Mouse (Mus musculus) heart, postnatal 25 days (tissue): ENCODE measurements around the gene Kif21a. TPM values are rescaled to one million over a fixed set of nuclear protein-coding genes. Genes with fewer than 3 reads are reported as not detected.

Experiments used
- DNase-seq: peaks from one replicate; pipeline ENCODE4 v3.0.0; 2022; ENCODE audit warnings: low spot score
- intact Hi-C: fragments of 180-260 bp; cut with DNase I; formaldehyde crosslinking; loops from one replicate; pipeline ENCODE4 v1.15.1; 2025
- total RNA-seq, 2 experiments: library from RNA; stranded (reverse); gene quantifications; 2 replicates each; pipeline ENCODE4 v1.2.3; 2021

The Kif21a gene
- total RNA-seq, 2 experiments from 2014 or later = 14.1 to 15.8 TPM

DNA sequence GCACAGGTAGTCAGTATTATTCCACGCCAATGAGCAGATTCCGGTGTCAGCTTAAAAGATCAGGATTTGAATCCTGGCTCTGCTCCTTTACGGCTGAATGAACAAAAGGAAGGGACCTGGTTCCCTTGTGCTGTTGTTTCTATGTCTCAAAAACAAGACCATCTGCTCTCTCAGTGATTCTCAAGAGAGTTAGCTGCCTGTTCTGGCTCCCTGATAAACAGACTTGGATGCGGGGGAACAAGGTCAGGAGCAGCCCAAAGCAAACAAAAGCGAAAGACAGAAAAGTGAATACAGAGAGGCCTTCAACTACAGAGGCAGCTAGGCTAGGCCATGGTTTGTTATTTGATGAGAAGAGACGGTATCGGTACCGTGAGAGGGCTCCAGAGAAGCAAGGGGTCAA is 27.5 kb downstream of the Kif21a start:
- DNase-seq = no peak
- intact Hi-C loops = no loop called here

DNA sequence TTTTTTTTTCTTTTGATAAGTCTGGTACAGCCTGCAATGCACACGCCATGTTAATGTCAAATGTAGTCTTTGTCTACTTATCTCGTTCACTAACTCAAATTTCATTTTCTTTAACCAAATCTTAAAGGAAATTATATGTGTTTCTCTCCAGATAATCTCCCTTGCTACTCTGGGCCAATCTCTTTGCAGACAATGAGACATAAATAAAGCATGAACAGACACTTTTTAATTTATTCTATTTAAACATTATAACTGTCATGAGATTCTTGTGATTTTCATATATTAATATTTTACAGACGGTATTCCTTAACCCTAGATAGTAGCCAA is 30.9 kb downstream of the Kif21a start:
- intact Hi-C loops = no loop called here
- DNase-seq = no peak

DNA sequence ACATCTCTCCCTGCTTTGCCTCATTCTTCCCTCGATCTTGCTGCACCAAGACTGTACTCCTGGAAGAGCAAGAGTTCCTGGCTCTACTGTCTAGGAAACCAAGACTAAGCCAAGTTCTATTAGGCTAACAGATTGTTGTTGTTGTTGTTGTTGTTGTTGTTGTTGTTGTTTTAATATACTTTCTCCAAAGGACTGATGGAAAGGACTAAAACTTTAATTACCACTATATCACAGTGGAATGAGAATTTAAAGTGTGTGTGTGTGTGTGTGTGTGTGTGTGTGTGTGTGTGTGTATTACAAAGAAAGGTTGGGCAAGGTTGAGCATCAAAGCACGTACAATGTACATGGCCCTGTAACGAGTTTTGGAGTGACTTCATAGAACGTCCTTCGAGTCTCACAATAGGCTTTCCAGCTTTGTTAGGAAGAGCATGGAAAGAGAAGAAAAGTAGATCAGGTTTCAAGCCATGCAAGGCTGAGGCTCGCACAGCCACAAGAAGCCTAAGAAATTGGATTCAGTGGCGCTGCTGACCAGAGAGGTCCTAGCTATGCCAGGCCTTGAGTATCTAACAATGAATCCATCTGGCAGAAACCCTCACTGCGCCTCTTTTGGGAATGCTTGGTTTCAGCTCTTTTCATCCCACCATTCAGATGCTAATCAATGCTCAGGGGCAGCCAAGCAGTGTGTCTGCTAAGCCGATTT is 31.4 kb downstream of the Kif21a start:
- intact Hi-C loops = no loop called here
- DNase-seq = no peak

DNA sequence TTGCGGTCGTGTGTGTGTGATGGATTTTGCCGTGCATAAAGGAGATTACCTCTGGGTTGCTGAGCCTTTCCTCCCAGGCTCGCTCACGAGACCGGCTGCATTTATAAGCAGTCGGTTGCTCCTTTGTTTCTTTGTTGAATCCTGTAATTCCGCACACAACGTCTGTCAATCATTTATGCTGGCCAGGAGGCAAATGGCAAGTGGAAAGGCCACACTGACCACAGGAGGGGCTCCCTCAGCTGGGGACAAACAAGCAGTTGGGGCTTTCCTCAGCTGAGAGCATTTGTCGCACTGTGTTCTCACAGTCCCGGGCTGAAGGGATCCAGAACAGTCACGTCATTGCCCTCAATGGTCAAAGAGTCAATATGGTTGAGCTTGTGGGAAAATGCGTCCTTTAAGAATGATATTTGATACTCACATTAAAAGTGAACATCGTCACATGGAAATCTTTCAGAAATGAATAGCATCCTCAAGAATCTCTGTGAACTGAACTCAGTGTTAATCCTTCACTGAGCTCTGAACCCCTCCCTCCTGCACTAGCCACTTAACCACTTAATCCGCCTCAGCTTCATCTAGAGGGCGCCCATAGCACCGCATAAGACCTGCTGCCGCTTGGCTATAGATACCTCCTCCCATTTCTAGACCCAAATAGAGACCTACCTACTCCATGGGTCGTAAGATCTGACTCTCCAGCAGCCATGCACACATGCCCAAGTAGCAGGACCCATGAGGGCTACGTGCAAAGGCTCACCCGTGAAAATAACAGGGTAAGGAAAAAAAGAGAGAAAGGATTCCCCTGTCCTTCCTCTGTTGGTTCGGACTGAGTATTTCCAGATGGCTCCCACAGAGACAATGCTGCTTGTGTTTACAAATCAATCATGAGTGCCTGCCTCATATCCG is 32.2 kb downstream of the Kif21a start:
- intact Hi-C loops = no loop called here
- DNase-seq = no peak

DNA sequence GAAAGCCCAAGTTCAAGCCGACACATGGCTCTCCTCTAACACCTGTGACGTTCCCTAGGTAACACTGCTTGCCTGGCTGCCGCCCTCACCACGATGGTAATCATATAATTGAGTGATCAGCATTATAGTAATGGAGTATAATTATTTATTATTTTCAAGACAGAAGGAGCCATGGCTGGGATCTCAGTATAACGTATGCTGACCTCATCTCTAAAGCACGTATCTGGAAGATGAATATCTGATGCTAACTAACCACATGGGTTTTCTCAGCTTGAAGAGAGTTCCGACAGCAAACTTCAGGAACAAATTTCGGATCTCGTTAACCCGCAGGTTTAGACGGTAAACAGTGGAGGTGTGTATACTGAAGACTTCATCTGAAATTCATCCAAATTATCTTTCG is 33.4 kb downstream of the Kif21a start:
- intact Hi-C loops = no loop called here
- DNase-seq = no peak

DNA sequence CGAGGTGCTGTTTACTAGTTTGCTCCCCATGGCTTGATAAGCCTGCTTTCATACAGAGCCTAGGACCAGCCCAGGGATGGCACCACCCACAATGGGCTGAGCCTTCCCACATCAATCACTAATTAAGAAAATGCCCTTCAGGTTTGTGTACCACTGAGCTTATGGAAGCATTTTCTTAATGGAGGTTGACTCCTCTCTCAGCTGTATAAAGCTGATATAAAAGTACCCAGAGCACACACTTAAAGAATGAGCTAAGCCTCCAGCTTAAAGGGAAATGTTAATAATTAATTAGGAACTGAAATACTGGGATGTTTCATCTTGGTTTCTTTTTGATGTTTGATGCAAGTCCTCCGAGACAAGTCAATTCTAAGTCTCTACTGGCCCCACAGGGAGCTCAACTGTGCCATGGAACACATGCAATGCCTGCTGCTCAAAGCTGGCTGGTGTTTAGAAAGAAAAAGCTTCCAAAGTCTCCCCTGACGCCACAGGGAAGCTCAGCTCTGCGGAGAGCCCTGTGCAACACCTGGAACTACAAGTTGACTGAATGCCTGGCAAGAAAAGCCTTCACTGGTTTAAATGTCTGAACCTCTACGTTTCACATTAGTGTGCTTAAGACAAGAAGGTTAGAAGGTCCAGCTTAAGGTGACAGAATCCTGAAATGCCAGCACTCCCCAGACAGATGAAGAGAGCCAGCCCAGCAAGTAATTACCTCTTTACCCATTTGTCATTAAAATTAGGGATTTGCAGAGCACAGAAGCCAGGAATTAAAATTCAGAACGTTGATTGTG is 36.8 kb downstream of the Kif21a start:
- intact Hi-C loops = no loop called here
- no peak for DNase-seq

DNA sequence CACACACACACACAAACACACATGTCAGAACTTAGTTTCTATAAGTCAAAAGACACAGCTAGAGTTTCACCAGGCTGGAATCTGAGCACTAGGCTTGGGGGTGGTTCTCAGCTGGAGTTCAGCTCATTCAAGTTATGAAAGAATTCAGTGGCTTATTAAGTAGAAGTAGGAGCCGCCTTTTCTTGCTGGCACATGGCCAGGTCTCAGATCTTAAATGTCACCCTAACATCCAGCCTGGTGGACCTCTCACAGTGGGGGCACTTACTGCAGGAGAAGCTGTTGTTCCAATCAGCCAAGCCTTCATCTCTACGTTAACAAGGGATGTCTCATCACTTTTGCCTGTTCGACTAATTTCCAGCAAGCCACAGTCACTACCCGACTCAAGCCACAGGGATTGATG is 39.5 kb downstream of the Kif21a start:
- DNase-seq = no peak
- intact Hi-C loops = no loop called here

DNA sequence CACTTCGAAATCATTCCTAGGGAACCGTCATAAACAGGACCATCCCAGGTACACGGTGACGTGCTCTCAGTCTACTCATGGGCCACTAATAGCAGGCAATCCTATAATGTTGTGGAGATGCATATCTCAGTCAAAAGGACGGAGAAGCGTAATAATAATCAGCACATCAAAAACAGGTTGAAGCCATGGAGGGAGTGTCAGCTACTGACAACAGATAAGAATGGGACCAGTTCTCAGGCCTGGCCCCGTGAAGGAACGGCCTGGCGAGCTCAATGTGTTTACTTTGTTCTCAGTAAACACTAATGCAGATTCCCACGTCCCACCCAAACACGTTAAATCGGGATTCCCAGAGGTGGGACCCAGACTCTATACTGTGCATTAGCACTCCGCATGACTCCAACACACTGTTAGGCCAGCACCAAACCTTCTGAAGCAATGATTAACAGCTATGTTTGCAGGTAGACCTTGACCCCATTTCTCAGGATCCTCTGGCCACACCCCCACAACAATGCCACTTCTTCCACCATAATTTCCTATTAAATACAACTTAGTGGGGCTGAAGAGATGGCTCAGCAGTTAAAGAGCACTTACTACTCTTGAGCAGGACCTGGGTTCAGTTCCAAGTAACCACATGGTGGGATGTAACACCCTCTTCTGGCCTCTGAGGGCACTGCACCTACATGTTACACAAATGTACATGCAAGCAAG is 42.5 kb downstream of the Kif21a start:
- no peak for DNase-seq
- intact Hi-C loops = no loop called here

DNA sequence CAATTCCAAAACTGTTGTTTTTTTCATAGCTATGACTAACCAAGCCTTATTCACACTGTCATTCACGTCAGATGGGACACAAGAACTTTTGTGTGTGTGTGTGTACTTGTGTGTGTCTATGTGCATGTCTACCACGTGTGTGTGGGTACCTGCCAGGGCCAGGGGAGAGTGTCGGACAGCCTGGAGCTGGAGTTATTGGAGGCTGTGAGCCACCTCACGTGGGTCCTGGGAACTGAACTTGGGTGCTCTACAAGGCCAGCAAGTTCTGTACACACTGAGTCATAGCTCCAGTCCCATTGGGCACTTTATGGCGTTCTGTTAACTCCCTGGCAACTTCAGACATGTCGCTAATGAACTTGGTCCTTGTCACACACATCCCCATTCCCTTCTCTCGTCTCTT is 45.0 kb downstream of the Kif21a start:
- intact Hi-C loops = no loop called here
- DNase-seq = no peak

DNA sequence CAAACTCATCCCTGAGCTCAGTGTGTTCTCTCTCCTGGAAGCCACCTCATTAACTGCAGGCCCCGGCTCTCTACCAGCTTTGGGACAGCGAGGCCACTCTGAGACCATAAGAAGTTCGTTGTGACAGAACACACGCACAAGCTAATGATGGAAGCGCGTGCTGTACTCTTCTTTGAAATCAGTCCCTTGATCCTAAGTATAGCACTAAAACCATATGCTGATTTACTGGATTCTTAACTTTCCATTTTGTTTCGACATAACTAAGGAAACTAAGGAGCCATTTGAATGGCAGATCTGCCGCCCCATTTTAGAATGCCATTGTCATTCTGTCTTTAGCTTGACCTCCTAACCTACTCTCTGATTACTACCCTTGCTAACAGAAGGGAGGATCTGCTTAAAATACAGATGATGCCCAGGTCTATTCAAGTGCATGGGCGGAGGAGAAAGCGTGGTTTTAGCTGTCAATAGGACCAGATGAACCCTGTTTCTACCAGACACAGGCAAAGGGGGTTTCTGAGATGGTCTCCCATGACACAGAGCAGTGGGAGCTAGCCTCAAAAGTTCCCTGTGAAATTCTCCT is 48.6 kb downstream of the Kif21a start:
- DNase-seq = no peak
- intact Hi-C loops = no loop called here

DNA sequence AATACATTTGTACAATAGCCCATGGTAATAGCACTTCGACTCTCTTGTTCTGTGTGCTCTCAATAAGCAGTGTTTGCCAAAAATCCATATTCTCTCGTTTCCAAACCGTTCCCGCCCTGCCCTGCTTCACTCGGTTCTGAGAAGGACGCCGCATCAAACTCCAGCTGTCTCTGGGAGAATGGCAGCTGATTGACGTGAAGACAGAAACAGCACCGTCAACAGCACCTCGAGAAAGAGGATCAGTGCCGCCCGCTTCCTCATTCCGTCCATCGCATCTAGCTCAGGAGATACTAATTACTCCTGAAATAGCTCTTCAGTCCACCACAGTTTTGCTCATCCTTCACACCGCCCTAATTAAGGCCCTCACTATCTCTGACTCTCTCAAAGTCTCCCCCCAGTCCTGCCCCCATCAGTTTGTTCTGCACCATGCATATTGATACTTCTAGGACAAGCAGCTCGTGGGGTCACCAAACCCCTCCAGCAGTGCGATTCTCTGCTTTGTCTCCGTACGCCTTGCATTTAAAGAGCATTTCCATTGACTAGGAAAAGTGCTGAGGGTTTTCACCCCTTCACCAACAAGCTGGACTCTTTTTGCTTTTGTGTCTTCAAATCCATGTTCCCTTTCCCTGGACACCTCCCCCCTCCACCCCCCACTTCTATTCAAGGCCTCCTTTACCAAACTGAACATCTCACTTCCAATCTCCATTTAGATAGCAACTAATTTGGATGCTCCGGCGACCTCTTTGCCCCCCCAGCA is 49.3 kb downstream of the Kif21a start:
- no peak for DNase-seq

DNA sequence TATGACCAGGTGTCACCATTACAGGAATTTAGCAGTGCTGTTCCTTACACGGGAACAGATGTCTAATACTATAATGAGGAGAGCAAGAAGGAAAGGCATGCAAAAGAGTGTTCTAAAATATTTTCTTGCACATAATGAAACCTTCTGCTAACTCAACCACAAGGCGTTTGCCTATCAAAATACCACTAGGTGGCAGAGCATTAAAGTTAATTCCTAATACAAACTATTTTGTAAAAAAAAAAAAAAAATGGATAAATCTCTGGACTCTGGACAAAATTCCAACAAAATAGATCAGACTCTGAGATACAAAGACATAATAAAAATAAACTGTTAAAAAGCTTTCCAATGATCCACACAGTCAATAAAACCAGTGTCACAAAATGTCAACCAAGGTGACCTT is 56.9 kb downstream of the Kif21a start:
- no peak for DNase-seq
- intact Hi-C loops = loop anchor here (5.0 kb wide), 1 partner anchor 309 kb away; no protein-coding TSS in a partner anchor

More for the DNA sequence above, 49.3 kb downstream of the Kif21a start:
- intact Hi-C loops = no loop called here

DNA sequence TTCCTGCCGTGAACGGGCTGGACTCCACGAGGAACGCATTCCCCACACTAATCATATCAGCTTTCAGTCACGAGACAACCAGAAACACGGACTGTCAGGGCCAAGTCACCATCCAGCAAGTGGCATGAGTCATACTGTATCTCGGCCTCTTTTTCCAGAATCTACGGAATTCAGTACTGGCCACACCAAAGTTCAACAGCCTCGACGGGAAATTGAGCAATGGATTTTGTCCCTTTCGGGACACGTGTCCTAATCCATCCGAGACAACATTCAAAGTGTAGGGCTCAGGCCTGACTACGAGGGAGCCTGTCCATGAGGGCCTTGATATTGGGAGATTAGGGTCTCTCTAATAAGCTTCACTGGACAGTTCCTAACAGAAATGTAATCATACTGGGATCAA is 57.4 kb downstream of the Kif21a start:
- intact Hi-C loops = loop anchor here (5.0 kb wide), 1 partner anchor 310 kb away; no protein-coding TSS in a partner anchor
- DNase-seq = no peak

DNA sequence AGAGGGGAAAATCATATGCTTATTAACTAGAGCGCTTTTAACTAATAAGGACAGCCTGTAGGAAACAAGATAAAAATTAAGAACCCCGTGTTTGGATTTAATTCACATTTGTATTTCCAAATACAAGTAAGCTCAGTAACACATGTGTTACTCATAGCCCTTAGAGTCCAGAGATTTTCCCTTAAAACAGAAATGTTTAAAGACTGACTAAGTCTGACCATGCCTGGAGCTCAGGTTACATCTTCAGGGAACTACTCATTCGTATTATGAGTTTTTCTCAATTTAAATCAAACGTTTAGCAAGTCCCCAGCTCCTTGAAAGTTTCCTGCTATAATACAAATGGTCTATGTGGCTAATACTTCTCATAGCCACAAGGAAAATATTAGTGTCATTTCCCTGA is 57.9 kb downstream of the Kif21a start:
- intact Hi-C loops = loop anchor here (5.0 kb wide), 1 partner anchor 310 kb away; no protein-coding TSS in a partner anchor
- DNase-seq = no peak

DNA sequence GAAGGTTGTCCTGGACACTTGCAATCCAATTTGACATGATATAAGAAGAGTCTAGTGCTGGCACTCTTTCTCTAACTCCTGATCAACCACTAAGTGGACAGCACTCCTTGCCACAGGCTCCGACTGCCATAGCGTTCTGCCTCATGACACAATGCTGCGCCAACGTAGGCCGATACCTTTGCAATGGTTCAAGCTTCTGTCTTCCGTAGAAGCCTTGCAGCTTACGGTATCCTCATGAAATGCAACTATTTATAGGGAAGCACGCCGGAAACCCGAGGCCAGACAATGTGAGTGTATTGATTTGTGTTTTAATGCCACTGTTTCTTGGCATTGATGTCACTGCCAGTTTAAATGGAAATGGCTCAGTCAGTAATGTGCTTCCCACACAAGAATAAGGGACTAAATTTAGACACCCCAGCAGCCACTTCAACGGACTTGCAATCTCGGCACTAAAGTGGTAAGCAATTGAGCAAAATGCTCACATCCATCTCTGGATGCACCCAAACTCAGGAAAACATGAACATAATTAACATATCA is 62.0 kb downstream of the Kif21a start:
- DNase-seq = no peak
- intact Hi-C loops = no loop called here

DNA sequence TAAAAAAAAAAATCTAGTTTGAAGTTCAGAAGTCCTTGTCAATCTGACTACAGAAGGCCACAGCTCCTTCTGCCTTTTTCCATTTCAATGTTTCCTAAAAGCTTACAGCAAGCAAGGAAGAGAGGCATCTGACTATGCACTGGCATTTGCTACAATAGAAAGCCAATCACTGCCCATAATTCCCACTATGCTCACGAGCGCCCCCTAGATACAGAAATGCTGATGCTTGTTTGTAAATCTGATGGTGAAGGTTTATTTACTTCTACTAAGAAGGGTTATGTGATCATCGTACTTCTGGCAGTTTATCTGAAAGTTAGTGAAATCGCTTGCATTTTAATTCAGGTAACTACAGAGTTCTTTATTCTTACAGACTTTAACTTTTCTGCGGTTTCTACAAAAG is 73.8 kb downstream of the Kif21a start:
- DNase-seq = no peak

DNA sequence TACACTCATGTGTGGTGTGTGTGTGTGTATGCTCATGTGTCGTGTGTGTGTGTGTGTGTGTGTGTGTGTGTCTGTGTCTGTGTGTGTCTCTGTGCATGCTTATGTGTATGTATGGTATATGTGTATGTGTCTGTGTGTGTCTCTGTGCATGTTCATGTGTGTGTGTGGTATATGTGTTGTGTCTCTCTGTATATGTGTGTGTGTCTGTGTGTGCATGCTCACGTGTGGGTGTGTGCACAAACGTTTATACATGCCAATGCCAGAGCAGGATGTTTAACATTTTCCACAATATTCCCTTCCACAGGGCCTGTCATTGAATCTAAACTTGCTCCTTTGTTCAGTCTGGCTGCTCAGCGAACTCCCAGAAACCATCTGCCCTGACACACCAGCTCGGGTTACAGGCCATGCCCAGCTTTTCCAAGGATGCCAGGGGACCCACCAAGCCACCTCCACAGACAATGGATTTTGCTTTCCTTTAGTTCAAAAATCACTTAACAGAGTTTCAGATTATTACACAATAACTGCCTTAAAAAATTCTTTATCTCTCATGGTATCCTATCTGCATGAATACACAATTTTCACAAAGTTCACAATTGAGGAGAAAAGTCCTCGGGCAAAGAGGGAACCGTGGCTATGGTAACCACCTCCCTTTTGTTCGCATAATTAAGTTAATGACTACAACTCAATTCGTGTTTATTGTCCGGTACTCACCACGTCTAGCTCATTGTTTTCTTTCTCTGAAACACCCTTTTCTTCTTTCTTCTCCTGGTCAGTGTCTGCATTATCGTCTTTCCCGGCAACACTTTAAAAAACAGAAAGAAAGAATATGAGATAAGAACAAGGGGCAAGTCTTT is 77.6 kb downstream of the Kif21a start:
- no peak for DNase-seq
- intact Hi-C loops = no loop called here

More for the DNA sequence above, 73.8 kb downstream of the Kif21a start:
- intact Hi-C loops = no loop called here

DNA sequence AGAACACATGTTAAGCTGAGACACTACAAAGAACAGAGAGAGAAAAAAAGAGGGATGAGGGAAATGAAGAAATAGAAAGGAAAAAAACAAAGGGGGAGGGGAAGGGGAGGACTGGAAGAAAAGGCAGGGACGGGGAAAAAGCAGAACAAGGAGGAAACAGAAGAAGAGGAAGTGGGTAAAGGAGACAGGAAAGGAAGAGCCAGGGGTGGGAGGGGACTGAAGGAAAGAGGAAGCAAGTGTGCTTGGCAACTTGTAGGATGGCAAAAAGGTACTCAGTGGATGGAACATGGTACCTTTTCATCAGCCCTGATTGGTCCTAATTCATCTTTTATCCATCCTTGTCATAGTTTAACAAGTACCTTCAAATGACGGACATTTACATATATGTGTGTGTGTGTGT is 86.4 kb downstream of the Kif21a start:
- intact Hi-C loops = no loop called here

More for the DNA sequence above, 86.4 kb downstream of the Kif21a start:
- DNase-seq = no peak
